Mouse (Mus musculus) CH12.LX (cell line): ENCODE results near the gene Gpbar1.

Experiments used
- CTCF ChIP-seq, 2 experiments: IDR thresholded peaks in 1 of 2; conservative IDR thresholded peaks in 1 of 2; 2 replicates each; pipeline ENCODE4 v1.5.1; 2011 to 2012; ENCODE audit warnings: low read depth in 2 of 2, low read length in 2 of 2, improper control_type of control experiment in 1 of 2, inconsistent platforms in 1 of 2, mild to moderate bottlenecking in 1 of 2, moderate library complexity in 1 of 2
- MXI1 ChIP-seq: IDR thresholded peaks from 2 replicates; pipeline ENCODE4 v1.6.1; 2011; ENCODE audit warnings: mild to moderate bottlenecking, low read depth, low read length, improper control_type of control experiment
- NELFE ChIP-seq: IDR thresholded peaks from 2 replicates; pipeline ENCODE4 v1.6.1; 2011; ENCODE audit warnings: low read depth, low read length, improper control_type of control experiment
- POLR2A ChIP-seq: IDR thresholded peaks from 2 replicates; pipeline ENCODE4 v1.6.1; 2011; ENCODE audit warnings: low read depth, mild to moderate bottlenecking, improper control_type of control experiment, low read length

DNA sequence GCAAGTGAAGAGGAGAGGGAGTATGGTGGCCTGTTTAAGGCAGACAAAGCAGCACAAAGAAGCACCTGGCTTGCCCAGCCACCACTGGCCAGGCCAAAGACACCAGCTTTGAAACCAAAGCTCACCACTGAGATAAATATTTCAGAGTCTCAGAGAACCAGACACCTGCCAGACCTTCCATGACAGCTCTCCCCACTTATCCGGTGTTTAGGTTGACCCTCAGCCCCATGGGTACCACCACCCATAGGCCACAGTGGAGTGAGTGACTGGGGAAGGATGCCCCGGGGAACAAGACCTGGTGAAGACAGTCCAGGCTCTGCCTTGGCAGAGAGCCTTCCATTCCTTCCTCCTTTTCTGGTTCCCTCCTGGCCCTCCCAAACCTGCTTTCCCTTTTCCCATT lies 24.5 kb downstream of the Gpbar1 start:
- no peak for TF ChIP-seq CTCF (conservative IDR thresholded peaks at IDR 0.05 in 1 of 2, IDR thresholded peaks at IDR 0.05 in 1 of 2; ENCODE audit: low read depth in 2 of 2, low read length in 2 of 2)
- TF ChIP-seq NELFE: no peak
- TF ChIP-seq POLR2A: no peak
- no peak for TF ChIP-seq MXI1
